Mouse (Mus musculus): ENCODE data around the gene Gprc5b. TPM values are rescaled to one million over a fixed set of nuclear protein-coding genes. Genes with fewer than 3 reads are reported as not detected.

Gene Gprc5b
- polyA plus RNA-seq, 1 experiment from 2014 or later = 0.54 TPM

- Histone ChIP-seq H3K4me1 (ENCODE audit: control insufficient read depth, low read depth, low read length) (no peaks in the 10 kb centered on the region), H3K36me3 (ENCODE audit: control insufficient read depth, insufficient read depth) (no peaks in the 10 kb centered on the region), H3K27me3 (ENCODE audit: control insufficient read depth, insufficient read depth, low read depth, low read length) (no peaks in the 10 kb centered on the region), H3K4me3 (ENCODE audit: low read depth, low read length) (no peak overlapping the region), H3K27ac (ENCODE audit: low read length) (no peak overlapping the region), H3K4me2 (ENCODE audit: low read depth, low read length) (no peak overlapping the region), H3K9ac (ENCODE audit: low read depth, low read length) (no peak overlapping the region), H3K9me3 (replicated peaks; ENCODE audit: control insufficient read depth, low read length) (no peaks in the 10 kb centered on the region)
- ATAC-seq (ENCODE audit: low read depth) = no peak
- 63% methylated on average over 8 of the region's 8 CpGs for WGBS (ENCODE audit: insufficient replicate concordance)
Measured at GRCm38 (mm10) chr7:118971499-118971898, 23.5 kb downstream of the Gprc5b start.

- Histone ChIP-seq H3K4me3 (ENCODE audit: low read depth, low read length) (no peak overlapping the region), H3K4me1 (ENCODE audit: control insufficient read depth, low read depth, low read length) (no peaks in the 10 kb centered on the region), H3K9ac (ENCODE audit: low read depth, low read length) (no peak overlapping the region), H3K27me3 (ENCODE audit: control insufficient read depth, insufficient read depth, low read depth, low read length) (no peaks in the 10 kb centered on the region), H3K4me2 (ENCODE audit: low read depth, low read length) (no peak overlapping the region), H3K36me3 (ENCODE audit: control insufficient read depth, insufficient read depth) (no peaks in the 10 kb centered on the region), H3K27ac (ENCODE audit: low read length) (no peak overlapping the region), H3K9me3 (replicated peaks; ENCODE audit: control insufficient read depth, low read length) (no peaks in the 10 kb centered on the region)
- 64% methylated on average over 3 of the region's 3 CpGs for WGBS (ENCODE audit: insufficient replicate concordance)
- ATAC-seq (ENCODE audit: low read depth) = no peak
Measured at GRCm38 (mm10) chr7:118968870-118969269, 26.1 kb downstream of the Gprc5b start.

- no peak overlapping the region for H3K4me2 ChIP-seq (ENCODE audit: low read depth, low read length)
Measured at GRCm38 (mm10) chr7:118965198-118965597, 29.8 kb downstream of the Gprc5b start.

GRCm38 (mm10) chr7:118964777-118965176, 30.2 kb downstream of the Gprc5b start:
- no peak for ATAC-seq (ENCODE audit: low read depth)
- no peaks in the 10 kb centered on the region for H3K36me3 ChIP-seq (ENCODE audit: control insufficient read depth, insufficient read depth)
- H3K4me2 ChIP-seq (ENCODE audit: low read depth, low read length) = no peak overlapping the region
- H3K9ac ChIP-seq (ENCODE audit: low read depth, low read length) = no peak overlapping the region
- no peaks in the 10 kb centered on the region for H3K27me3 ChIP-seq (ENCODE audit: control insufficient read depth, insufficient read depth, low read depth, low read length)
- no peaks in the 10 kb centered on the region for H3K9me3 ChIP-seq (replicated peaks; ENCODE audit: control insufficient read depth, low read length)
- WGBS (ENCODE audit: insufficient replicate concordance) = 5% methylated on average over 3 of the region's 3 CpGs
- no peak overlapping the region for H3K4me3 ChIP-seq (ENCODE audit: low read depth, low read length)
- H3K27ac ChIP-seq (ENCODE audit: low read length) = no peak overlapping the region
- no peaks in the 10 kb centered on the region for H3K4me1 ChIP-seq (ENCODE audit: control insufficient read depth, low read depth, low read length)

More at GRCm38 (mm10) chr7:118965198-118965597, 29.8 kb downstream of the Gprc5b start:
- Histone ChIP-seq H3K9me3 (replicated peaks; ENCODE audit: control insufficient read depth, low read length) (no peaks in the 10 kb centered on the region), H3K9ac (ENCODE audit: low read depth, low read length) (no peak overlapping the region), H3K27me3 (ENCODE audit: control insufficient read depth, insufficient read depth, low read depth, low read length) (no peaks in the 10 kb centered on the region), H3K36me3 (ENCODE audit: control insufficient read depth, insufficient read depth) (no peaks in the 10 kb centered on the region), H3K4me3 (ENCODE audit: low read depth, low read length) (no peak overlapping the region), H3K27ac (ENCODE audit: low read length) (no peak overlapping the region), H3K4me1 (ENCODE audit: control insufficient read depth, low read depth, low read length) (no peaks in the 10 kb centered on the region)
- ATAC-seq (ENCODE audit: low read depth) = no peak
- WGBS (ENCODE audit: insufficient replicate concordance) = 30% methylated on average over 7 of the region's 7 CpGs

- H3K4me2 ChIP-seq (ENCODE audit: low read depth, low read length) = no peak overlapping the region
- no peaks in the 10 kb centered on the region for H3K4me1 ChIP-seq (ENCODE audit: control insufficient read depth, low read depth, low read length)
- no peak overlapping the region for H3K9ac ChIP-seq (ENCODE audit: low read depth, low read length)
- H3K27ac ChIP-seq (ENCODE audit: low read length) = no peak overlapping the region
- ATAC-seq (ENCODE audit: low read depth) = no peak
- H3K9me3 ChIP-seq (replicated peaks; ENCODE audit: control insufficient read depth, low read length) = no peaks in the 10 kb centered on the region
- no peaks in the 10 kb centered on the region for H3K27me3 ChIP-seq (ENCODE audit: control insufficient read depth, insufficient read depth, low read depth, low read length)
- 49% methylated on average over 7 of the region's 7 CpGs for WGBS (ENCODE audit: insufficient replicate concordance)
- H3K4me3 ChIP-seq (ENCODE audit: low read depth, low read length) = no peak overlapping the region
- no peaks in the 10 kb centered on the region for H3K36me3 ChIP-seq (ENCODE audit: control insufficient read depth, insufficient read depth)
Measured at GRCm38 (mm10) chr7:118959209-118959608, 35.8 kb downstream of the Gprc5b start.

GRCm38 (mm10) chr7:118956616-118957246, 38.3 kb downstream of the Gprc5b start:
- Histone ChIP-seq H3K4me1 (ENCODE audit: control insufficient read depth, low read depth, low read length) (no peaks in the 10 kb centered on the region), H3K4me3 (ENCODE audit: low read depth, low read length) (no peak overlapping the region), H3K9me3 (replicated peaks; ENCODE audit: control insufficient read depth, low read length) (no peaks in the 10 kb centered on the region), H3K36me3 (ENCODE audit: control insufficient read depth, insufficient read depth) (no peaks in the 10 kb centered on the region), H3K4me2 (ENCODE audit: low read depth, low read length) (no peak overlapping the region), H3K9ac (ENCODE audit: low read depth, low read length) (no peak overlapping the region), H3K27ac (ENCODE audit: low read length) (no peak overlapping the region), H3K27me3 (ENCODE audit: control insufficient read depth, insufficient read depth, low read depth, low read length) (no peaks in the 10 kb centered on the region)
- ATAC-seq (ENCODE audit: low read depth) = no peak
- WGBS (ENCODE audit: insufficient replicate concordance) = 45% methylated on average over 4 of the region's 4 CpGs

- no peak overlapping the region for H3K4me2 ChIP-seq (ENCODE audit: low read depth, low read length)
- H3K9ac ChIP-seq (ENCODE audit: low read depth, low read length) = no peak overlapping the region
- H3K9me3 ChIP-seq (replicated peaks; ENCODE audit: control insufficient read depth, low read length) = no peaks in the 10 kb centered on the region
- 59% methylated on average over 1 of the region's 1 CpGs for WGBS (ENCODE audit: insufficient replicate concordance)
- no peaks in the 10 kb centered on the region for H3K36me3 ChIP-seq (ENCODE audit: control insufficient read depth, insufficient read depth)
- H3K4me1 ChIP-seq (ENCODE audit: control insufficient read depth, low read depth, low read length) = no peaks in the 10 kb centered on the region
- H3K27ac ChIP-seq (ENCODE audit: low read length) = no peak overlapping the region
- no peaks in the 10 kb centered on the region for H3K27me3 ChIP-seq (ENCODE audit: control insufficient read depth, insufficient read depth, low read depth, low read length)
- no peak overlapping the region for H3K4me3 ChIP-seq (ENCODE audit: low read depth, low read length)
- ATAC-seq (ENCODE audit: low read depth) = no peak
Measured at GRCm38 (mm10) chr7:118954968-118955367, 40.0 kb downstream of the Gprc5b start.

- ATAC-seq (ENCODE audit: low read depth) = no peak
- WGBS (ENCODE audit: insufficient replicate concordance) = 48% methylated on average over 11 of the region's 11 CpGs
Measured at GRCm38 (mm10) chr7:118953626-118954282, 41.3 kb downstream of the Gprc5b start.

GRCm38 (mm10) chr7:118949749-118950148, 45.3 kb downstream of the Gprc5b start:
- no peak overlapping the region for H3K27ac ChIP-seq (ENCODE audit: low read length)
- H3K36me3 ChIP-seq (ENCODE audit: control insufficient read depth, insufficient read depth) = no peaks in the 10 kb centered on the region
- no peaks in the 10 kb centered on the region for H3K9me3 ChIP-seq (replicated peaks; ENCODE audit: control insufficient read depth, low read length)
- H3K4me3 ChIP-seq (ENCODE audit: low read depth, low read length) = no peak overlapping the region
- no peaks in the 10 kb centered on the region for H3K27me3 ChIP-seq (ENCODE audit: control insufficient read depth, insufficient read depth, low read depth, low read length)
- H3K4me1 ChIP-seq (ENCODE audit: control insufficient read depth, low read depth, low read length) = no peaks in the 10 kb centered on the region
- 56% methylated on average over 7 of the region's 7 CpGs for WGBS (ENCODE audit: insufficient replicate concordance)
- H3K4me2 ChIP-seq (ENCODE audit: low read depth, low read length) = no peak overlapping the region
- no peak overlapping the region for H3K9ac ChIP-seq (ENCODE audit: low read depth, low read length)
- ATAC-seq (ENCODE audit: low read depth) = no peak

More at GRCm38 (mm10) chr7:118953626-118954282, 41.3 kb downstream of the Gprc5b start:
- Histone ChIP-seq H3K4me2 (ENCODE audit: low read depth, low read length) (no peak overlapping the region), H3K4me1 (ENCODE audit: control insufficient read depth, low read depth, low read length) (no peaks in the 10 kb centered on the region), H3K27ac (ENCODE audit: low read length) (no peak overlapping the region), H3K9ac (ENCODE audit: low read depth, low read length) (no peak overlapping the region), H3K27me3 (ENCODE audit: control insufficient read depth, insufficient read depth, low read depth, low read length) (no peaks in the 10 kb centered on the region), H3K4me3 (ENCODE audit: low read depth, low read length) (no peak overlapping the region), H3K9me3 (replicated peaks; ENCODE audit: control insufficient read depth, low read length) (no peaks in the 10 kb centered on the region), H3K36me3 (ENCODE audit: control insufficient read depth, insufficient read depth) (no peaks in the 10 kb centered on the region)
